Mouse (Mus musculus) cerebellum, postnatal 14 days (tissue): ENCODE results near the gene Hist1h3a.
"Not testable (repeated sequence)": the region's sequence is repeated elsewhere in the genome, so short reads cannot be mapped to it uniquely, and the experiment has no call there.

Experiments used
- DNase-seq, 2 experiments: peaks; one replicate each; pipeline ENCODE4 v3.0.0; 2021; ENCODE audit warnings: mixed read lengths in 2 of 2

The Hist1h3a gene

DNA sequence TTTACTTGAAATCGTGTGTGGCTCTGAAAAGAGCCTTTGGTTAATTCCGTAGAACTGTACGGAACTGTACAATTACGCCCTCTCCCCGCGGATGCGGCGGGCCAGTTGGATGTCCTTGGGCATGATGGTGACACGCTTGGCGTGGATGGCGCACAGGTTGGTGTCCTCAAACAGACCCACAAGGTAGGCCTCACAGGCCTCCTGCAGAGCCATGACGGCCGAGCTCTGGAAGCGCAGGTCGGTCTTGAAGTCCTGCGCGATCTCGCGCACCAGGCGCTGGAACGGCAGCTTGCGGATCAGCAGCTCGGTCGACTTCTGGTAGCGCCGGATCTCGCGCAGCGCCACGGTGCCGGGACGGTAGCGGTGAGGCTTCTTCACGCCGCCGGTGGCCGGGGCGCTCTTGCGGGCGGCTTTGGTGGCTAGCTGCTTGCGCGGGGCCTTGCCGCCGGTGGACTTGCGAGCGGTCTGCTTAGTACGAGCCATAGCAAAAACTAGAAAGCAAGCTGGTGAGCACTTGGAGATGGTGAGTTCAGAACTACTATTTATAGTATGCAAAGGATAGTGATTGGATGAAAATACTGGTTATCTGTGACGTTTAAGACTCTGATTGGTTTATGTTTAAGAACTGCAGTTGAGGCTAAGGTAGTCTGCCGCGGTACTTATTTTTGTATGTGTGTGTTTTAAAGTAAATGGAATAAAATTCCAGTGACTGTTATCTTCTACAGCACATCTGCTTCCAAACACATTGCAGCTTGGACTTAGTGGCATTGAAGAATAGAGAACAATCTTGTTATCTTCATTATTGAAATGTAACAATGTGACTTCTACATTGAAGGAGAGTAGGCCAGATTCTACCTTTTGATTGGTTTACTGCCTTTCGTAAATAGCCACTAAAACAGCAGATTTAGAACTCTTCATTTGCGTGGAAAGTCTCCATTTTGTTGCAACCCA, at the start of gene Hist1h3a:
Gene Hist1h3a (minus strand): TSS at position 516 of the 951 bp plus-strand sequence.
- DNase-seq, result peak; percentile 58 to 70

DNA sequence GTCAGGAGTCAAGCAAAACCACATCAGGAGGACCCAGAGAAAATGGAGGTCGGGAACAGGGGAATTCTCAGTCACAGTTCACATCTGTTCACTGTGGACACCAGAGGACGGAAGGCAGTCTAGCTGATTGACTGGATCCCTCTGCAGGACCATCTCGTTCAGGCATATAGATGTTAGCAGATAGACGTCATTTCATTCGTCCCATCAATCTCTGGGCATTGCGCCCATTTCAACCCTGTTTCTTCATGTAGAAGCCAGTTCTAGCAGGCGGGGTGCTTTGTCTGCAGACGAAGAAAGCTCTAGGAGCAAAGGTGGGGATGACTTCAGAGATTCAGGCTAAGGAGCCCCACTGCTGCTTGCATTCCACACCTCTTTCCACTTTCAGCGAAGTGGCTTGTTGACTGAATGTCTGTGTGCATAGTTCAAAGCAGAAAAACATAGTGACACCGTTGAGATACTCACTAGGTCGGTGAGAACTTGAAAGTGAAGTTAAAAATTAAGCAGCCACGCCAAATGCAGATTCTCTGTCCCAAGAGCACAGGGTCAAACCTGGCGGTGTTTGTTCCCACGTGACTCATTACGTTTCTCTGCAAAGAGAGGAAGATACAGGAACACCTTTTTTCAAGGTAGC, 44.4 kb upstream of the Hist1h3a start, which contains the start of gene Slc17a2:
Gene Slc17a2 (plus strand): TSS at position 572 of the 631 bp plus-strand sequence.
- peak in 1 of 2 experiments; percentile 3 for DNase-seq

DNA sequence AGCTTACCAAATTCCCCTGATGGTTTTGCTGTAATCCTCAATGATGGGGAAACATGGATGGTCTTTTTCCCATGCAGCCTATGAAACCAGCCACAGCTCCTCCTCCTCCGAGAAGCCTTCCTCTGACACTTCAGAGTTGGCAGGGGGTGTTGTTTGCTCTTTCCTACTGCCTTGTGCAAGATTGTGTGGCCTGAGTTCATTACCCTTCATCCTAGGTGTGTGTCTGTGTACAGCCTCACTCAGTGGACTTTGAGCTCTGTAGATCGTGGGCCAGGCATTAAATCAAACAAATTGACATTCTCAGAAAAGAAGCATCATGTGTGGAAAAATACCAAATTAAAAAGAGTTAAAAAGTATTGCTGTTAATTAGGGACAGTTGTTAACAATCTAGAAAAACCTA, 42.3 kb upstream of the Hist1h3a start:
- DNase-seq, result no peak

DNA sequence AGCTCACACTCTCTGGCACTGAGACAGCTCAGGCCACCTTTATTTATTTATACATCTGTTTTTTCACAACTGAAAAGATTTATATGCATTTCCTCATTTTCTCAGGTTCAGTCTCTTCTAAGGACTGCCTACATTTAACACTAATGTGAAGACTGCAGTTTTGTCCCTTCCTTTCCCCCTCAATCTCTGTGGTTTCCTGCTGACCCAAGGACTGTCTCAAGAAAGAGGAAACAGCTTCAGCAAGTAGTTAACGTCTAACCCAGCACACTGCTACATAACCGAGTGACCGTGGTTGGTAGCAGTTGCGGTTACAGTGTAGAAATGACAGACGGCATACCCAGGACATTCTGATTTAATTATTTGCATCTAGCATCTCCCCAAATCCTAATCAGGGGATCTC, 37.2 kb upstream of the Hist1h3a start:
- no peak for DNase-seq

DNA sequence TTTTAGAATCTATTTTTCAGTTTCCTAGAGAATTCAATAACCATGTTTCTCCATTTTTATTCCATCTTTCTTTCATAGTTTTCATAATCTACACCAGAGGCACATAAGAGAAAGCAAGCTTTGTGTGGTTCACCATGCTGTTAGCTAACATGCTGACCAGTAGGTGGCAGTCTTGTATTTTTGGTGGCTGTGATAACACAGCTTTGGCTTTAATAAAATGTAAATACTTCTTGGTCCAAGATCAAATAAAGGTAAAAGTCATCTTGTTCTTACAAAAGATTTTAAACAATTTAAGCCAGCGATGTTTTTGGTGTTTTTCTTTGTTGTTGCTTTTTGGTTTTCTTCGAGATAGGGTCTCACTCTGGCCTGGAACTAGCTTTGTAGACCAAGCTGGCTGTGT, 30.3 kb upstream of the Hist1h3a start:
- peak; percentile 64 to 69 for DNase-seq

DNA sequence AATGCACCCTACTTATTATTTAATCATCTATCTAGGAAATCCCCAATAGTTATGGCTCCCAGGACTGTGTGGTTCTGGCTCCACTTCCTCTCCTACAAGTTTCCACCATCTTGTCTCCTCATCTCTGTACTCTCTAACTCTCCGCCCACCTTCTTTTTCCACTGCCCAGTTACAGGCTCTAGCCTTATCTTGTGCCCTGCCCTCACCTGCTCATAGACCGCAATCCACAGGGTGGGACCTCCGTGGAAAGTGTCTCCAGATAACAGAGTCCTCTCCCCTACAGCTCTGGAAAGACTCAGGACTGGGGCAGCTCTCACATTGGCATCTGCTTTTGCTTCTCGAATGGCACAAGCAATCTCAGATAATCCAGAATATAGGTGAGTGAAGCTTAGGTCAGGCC, 16.8 kb upstream of the Hist1h3a start:
- no peak for DNase-seq

DNA sequence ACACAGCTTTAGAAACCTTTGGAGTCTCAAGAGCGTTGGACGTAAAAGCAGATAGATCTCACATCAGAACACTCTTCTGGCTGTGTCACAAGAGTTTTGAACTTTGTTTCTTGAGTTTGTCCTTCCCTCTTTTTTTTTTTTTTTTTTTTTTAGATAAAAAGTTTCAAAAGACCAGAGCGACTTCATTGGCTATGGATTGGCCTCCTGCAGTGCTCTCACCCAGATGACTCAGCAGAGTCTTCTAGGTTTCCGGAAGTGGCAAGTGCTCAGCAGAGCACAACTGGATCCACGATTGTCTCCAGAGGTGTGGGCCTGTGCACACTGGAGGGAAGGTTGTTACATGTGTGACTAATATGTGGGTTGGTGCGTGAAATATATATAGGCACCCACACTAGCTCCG, 16.2 kb upstream of the Hist1h3a start:
- DNase-seq, result no peak

DNA sequence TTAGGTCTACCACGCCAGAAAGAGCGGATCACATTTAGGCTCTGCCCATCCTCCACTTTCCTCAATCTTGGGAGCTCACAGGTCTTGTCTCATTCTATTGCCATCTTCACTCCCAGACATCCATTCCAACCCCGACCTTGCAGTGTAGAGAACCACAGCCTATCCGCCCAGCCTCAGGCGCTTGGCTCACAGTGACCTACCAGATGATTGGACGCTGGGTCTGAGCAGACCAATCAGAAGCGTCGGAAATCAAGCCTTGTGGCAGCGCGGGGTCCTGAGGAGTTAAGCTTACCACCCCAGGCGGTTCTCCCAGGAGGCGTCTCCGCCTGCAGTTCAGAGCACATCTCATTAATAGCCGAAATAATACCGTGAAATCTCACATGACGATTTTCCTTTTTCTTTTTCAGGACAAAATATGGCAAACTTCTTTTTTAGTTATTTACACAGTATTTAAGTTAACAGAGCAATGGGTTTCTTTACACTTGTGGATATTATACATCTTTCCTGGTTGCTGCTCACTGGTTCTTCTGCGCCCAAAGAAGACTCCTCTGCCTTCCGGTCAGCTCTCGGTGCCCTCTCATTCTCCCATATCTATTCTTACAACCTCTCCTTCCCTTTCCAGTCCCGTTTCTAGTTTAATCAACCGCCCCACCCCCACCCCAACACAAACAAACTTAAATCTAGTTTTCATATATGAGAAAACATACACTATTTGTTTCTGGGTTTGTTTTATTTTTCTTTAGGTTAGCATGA, 10.6 kb upstream of the Hist1h3a start:
- DNase-seq, result peak; percentile 20 to 28

DNA sequence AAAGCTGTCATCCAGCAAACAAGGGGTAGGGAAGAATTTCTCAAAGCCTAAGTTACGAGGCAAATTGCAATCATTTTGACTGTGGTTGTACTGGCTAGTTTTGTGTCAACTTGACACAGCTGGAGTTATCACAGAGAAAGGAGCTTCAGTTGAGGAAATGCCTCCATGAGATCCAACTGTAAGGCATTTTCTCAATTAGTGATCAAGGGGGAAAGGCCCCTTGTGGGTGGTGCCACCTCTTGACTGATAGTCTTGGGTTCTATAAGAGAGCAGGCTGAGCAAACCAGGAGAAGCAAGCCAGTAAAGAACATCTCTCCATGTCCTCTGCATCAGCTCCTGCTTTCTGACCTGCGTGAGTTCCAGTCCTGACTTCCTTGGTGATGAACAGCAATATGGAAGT, 7.4 kb upstream of the Hist1h3a start, which contains the start of gene Trim38:
Gene Trim38 (plus strand): TSS at position 301 of the 400 bp plus-strand sequence.
- not testable (repeated sequence) for DNase-seq

DNA sequence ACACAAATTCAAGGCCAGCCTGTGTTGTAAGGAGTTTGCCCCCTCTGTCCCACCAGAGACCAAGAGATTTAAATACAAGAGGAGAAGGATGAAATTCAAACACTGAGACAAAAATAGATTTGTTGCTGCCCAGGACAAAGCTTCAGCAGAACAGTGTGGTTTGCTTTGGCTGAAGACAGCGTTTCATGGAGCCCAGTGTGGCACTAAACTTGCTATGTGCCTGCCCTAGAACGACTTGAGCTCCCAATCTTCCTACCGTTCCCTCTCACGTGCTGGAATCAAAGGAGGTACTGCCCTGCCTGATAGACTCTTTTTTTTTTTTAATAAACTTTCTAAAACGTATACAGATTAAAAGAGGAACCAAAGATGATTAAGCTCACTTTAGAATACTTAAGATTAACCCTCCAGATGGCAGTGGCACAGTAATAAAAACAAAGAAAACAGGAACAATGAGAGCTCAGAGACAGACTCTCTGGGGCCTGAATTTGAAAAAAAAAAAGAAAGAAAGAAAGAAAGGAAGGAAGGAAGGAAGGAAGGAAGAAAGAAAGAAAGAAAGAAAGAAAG, 6.7 kb upstream of the Hist1h3a start:
- no peak for DNase-seq

DNA sequence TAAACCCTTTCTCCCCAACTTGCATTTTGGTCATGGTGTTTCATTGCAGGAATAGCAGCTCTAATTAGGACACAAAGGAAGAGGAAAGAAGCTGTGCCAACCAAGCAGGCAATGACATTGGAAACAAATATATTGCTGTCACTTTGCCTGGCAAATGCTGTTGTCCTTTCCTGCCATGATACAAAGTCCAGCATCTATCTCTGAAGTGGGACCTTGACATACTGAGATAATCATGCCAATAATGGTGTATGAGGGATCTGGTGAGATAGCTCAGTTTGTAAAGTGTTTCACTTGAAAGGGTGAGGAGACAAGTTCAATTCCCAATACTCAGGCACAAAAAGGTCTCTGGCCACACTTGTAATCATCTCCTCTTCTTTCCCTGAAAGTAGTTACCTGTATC, 4.6 kb upstream of the Hist1h3a start:
- no peak for DNase-seq

DNA sequence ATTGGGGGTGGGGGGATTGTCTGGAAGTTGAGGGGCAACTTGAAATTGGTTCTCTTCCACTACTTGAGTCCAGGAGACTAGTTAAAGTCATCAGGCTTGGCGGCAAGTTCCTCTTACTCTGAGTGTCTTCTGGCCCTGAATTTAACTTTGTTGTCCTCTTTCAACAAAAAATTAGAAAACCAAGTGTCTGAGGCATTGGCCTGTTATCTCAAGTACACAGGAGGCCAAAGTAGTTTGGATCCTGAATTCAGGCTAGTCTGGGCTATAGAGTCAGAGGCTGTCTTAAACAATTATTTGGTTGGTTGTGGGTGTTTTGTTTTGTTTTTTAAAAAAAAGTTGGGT, 3.0 kb upstream of the Hist1h3a start:
- no peak for DNase-seq

DNA sequence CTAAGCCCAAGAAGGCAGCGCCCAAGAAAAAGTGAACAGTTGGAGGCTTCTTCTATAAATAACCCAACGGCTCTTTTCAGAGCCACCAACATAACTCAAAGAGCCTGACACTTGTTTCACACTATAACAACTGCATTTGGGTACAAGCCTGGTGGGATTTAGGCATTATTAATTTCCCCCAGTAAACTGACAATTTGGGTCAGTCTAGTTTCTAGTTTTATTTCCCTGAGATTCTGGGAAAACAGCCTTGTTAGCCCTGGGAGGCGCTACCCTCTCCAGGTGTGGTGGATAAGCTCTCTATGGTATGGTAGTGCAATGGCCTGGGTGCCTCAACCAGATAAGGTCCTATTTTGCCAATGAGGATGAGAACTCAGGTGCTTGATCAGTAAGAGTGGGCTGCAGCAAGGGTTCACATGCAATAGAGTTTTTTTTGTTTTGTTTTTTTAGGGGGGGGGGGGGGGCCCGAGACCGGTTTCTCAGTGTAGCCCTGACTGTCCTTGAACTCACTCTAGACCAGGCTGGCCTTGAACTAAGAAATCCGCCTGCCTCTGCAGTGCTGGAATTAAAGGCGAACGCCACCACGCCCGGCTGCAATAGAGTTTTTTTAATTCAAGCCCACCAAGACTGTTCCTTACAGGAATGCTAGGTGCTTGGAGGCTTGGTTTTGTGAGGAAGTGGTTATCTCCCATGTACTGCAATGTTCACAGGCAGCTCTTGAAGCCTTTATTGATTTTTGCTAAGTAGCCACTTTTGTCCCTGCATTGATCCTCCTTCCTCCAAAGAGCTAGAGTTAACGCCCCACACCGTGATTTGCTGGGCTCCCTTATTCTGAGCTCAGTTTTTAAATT, 2.4 kb upstream of the Hist1h3a start:
- DNase-seq, result no peak

DNA sequence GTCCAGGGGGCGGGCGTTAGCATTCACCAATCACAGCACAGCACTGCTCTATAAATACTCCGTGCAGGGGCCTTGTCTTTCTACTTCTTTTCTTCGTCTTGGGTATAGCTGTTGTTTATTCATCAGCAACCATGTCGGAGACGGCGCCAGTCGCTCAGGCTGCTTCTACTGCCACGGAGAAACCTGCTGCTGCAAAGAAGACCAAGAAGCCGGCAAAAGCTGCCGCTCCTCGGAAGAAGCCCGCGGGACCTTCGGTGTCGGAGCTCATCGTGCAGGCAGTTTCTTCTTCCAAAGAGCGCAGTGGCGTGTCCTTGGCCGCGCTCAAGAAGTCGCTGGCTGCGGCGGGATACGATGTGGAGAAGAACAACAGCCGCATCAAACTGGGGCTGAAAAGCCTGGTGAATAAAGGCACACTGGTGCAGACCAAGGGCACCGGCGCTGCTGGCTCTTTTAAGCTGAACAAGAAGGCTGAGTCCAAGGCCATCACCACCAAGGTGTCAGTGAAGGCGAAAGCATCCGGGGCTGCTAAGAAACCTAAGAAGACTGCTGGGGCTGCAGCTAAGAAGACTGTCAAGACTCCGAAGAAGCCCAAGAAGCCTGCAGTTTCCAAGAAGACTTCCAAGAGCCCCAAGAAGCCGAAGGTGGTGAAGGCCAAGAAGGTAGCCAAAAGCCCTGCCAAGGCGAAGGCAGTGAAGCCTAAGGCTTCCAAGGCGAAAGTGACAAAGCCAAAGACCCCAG, 1.6 kb upstream of the Hist1h3a start, which contains the start of gene Hist1h1a:
Gene Hist1h1a (plus strand): TSS at position 81 of the 738 bp plus-strand sequence.
- peak; percentile 82 to 84 for DNase-seq

DNA sequence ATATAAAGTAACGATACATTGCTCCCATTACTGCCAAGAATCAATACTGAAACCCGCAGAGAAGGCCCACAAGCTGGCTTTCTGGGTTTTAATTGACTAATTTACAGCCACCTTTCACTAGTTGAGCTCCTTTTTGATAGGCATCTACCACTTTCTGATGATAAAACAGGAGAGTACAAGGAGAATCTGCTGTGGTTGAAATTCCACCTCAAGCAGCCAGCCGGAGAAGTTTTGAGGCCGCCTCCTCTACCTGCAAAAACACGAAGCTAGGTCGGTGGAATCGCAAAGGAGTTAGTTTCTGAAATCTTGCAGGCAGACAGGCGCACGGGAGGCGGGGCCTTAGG, 1.0 kb upstream of the Hist1h3a start:
- no peak for DNase-seq

DNA sequence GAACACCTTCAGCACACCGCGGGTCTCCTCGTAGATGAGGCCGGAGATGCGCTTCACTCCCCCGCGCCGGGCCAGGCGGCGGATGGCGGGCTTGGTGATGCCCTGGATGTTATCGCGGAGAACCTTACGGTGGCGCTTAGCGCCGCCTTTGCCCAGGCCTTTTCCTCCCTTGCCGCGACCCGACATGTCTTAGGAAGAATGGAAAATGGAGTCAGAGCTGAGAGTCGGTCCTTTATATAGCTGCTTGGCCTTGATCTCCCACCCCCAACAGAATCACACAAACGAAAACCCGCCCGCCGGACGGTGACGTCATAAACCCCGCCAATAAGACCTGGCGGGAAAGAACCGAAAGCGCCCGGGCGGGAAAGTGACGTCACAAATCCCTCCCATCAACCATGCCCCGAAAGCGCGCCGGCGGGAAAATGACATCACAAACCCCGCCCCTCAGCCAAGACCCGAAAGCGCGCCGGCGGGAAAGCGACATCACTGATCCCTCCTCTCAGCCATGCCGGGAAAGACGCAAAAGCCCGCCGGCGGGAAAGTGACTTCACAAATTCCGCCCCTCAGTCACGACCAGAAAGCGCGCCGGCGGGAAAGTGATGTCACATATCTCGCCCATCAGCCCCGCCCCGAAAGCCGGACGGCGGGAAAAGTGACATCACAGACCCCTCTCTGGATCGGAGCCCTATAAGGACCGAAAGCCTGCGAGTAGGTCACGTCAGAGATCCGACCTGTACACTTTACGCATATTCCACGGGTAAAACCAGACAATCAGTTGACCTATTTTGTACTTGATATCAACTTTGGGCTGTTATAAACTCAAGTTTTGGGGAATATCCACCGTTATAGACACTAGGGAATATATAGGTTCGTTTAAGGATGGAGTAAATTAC, 968 bp downstream of the Hist1h3a start, which contains the start of gene Hist1h4a:
Gene Hist1h4a (minus strand): TSS at position 259 of the 893 bp plus-strand sequence.
- DNase-seq, result peak; percentile 99

DNA sequence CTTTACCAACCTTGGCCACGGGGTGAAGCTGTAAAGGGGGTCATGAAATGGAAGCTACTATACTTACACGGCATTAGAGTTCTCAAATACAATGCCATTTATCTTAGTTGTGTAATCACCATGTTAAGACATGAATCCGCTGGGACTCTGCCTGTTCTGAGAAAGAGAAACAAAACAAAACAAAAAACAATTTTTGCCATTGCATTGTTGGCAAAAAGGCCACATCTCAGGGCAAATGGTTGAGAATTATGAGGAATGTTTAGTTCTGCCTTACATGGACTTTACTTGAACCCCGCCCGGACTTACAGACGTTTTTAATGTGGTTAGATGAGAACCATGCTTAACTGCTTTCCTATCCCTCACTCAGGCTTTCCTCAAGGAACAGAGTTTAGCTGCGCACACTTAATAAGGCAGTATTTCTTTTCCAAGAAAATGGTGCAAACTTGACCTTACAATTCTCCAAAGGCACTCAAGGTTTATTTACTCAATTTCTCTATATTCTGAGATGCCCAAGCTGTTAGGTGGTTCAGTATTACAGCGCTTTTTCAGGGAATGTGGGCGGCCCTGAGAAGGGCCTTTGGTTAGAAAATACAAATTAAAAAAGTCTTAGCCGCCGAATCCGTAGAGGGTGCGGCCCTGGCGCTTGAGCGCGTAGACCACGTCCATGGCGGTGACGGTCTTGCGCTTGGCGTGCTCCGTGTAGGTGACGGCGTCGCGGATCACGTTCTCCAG, 1.8 kb downstream of the Hist1h3a start:
- DNase-seq, result peak; percentile 22 to 30

DNA sequence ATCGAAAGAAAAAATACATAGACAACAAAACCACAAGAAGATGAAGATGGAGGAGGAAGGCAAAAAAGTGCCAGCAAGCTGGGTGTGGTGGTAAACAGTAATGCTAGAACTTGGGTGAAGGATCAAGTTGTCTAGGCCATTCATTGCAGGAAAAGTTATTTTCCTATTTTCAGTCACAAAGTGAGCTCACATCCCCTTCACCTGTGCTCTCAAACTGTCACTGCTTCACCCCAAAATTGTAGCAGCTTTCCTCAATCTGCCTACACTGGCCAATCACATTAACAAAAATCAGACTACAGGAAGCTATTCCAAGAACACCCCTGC, 2.3 kb downstream of the Hist1h3a start:
- DNase-seq, result no peak

DNA sequence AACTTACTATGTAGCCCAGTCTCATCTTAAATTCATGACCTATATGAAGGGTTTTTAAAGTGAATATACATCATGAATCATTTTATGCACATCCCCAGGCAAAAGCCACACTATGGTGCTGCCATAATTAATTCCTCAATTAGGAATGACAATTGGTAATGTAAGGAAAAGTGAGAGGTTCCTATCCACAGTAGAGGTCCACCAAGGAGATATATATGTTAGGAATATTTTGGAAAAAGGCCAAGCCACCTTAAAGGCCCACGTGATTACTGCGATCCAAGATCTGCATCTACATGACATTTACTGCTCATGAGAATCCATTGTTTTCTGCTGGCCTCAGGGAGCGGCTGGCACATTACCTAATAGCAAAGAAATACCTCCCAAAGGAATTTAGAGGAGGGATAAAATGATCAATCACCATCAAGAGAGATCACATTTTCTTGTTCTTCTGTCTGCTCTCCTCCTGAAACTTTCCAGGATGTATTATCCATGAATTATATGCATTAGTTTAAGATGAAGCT, 2.9 kb downstream of the Hist1h3a start:
- DNase-seq, result no peak
